Mouse (Mus musculus) ES-Bruce4 (cell line): Measurements from ENCODE around the gene Zfp979.
"Not testable (repeated sequence)": the region's sequence is repeated elsewhere in the genome, so short reads cannot be mapped to it uniquely, and the experiment has no call there.

ENCODE experiments used
- CTCF ChIP-seq: IDR thresholded peaks from one replicate; pipeline ENCODE4 v1.8.1; 2011; ENCODE audit warnings: low read depth, low read length
- EP300 ChIP-seq: IDR thresholded peaks from 2 replicates; pipeline ENCODE4 v1.6.1; 2011; ENCODE audit warnings: low read depth, low read length; ENCODE audit not compliant: insufficient read depth
- POLR2A ChIP-seq: IDR thresholded peaks from one replicate; pipeline ENCODE4 v1.8.1; 2011; ENCODE audit warnings: low read length; ENCODE audit not compliant: insufficient read depth

- not testable (repeated sequence) for TF ChIP-seq POLR2A, EP300, CTCF
Measured at GRCm38 (mm10) chr4:147633818-147634262, 8.5 kb downstream of the Zfp979 start.
